13 mouse cellular contexts compared by ENCODE assay signal in the genomic region with DNA sequence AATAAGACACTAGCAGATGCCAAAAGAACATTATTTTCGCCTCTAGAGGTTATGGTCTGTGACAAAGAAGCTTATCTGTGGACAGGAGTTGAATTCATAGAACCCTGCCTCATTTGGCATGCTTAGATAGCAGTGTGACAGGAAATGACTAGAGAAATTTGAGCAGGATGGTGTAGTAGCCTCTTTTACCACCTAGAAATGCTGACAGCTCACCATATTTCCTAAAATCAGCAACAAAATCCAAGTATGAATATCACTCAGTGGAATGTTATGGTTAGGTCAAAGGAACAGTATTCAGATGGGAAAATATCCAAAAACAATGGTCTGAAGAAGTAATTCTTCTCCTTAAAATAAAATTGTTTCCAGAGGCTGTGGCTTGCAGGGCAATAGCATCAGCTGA.
"Had no signal": no experiment of that assay in that cellular context is flagged by ENCODE, and none has a peak within 500 bp of the region (broad histone marks: within the 10 kb centered on the region; RNA-seq: fewer than 3 reads in every experiment).

No protein-coding gene starts in this region.

- H3K4me3 ChIP-seq: limb, embryonic 13.5 days; midbrain, embryonic 10.5 days; neural tube, embryonic 12.5 days; stomach, embryonic 15.5 days had no signal

- DNase-seq: kidney, adult 8-10 months; kidney, postnatal 10 days; kidney, postnatal 4 days; left cerebral cortex, postnatal 4 days; lung, adult 18-20 months; lung, postnatal 36 days; midbrain, embryonic 14.5 days; thymus, adult 2 months; thymus, postnatal 25 days had no signal

- H3K27me3 ChIP-seq: limb, embryonic 13.5 days; neural tube, embryonic 12.5 days; stomach, embryonic 15.5 days had no signal

- H3K36me3 ChIP-seq: limb, embryonic 13.5 days; midbrain, embryonic 10.5 days; neural tube, embryonic 12.5 days; stomach, embryonic 15.5 days had no signal
